Mouse (Mus musculus): ENCODE data around the gene Glis3. TPM values are rescaled to one million over a fixed set of nuclear protein-coding genes. Genes with fewer than 3 reads are reported as not detected.

Gene Glis3
- polyA plus RNA-seq, 1 experiment, result 31.6 TPM

DNA sequence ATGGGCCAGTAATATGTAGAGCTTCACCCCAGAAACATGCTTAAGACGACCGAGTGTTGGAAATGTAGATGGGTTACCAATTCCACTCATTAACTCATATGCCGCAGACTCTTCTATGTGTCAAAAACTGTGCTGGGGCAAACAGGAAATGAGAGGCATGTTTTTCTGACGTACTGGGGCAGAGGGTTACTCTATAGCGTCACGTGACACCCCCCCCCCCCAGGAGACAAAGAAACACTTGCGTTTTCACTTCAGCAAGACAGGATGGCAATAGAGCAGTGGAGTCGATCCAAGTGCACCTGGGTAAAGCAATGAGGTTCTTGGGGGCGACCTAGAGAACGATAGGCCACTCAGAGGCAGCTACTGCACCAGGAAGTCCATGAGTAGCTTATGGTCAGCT lies 67.6 kb downstream of the Glis3 start:
- Histone ChIP-seq H3K4me3 (ENCODE audit: insufficient read depth, low read length) (no peak overlapping the region), H3K27ac (ENCODE audit: insufficient read depth, low read length) (no peak overlapping the region), H3K4me1 (ENCODE audit: control insufficient read depth, insufficient read depth, low read length) (peaks cover 2% of the 10 kb centered on the region)
- no peak for TF ChIP-seq CTCF (IDR thresholded peaks at IDR 0.05; ENCODE audit: borderline replicate concordance, insufficient read depth, low read length)
- TF ChIP-seq POLR2A (IDR thresholded peaks at IDR 0.05; ENCODE audit: low read depth, low read length), result no peak

DNA sequence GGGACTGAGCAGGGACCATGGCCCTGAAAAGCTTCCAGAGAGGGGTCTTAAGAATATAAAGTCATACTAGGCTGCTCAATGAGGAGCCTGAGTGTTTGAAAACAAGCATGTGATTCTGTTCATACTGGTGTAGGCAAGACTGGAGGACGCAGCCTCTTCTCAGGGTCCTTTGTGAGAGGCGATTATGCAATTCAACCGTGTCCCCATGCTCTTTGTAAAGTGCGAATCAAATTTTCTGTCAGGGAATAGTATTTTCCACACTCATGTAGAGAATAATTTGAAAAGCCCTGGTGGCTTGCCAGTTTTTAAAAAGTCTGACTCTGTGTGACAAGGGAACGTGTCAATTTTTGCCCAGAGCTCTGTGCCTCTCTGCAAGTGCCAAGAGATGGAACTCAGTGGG lies 71.1 kb downstream of the Glis3 start:
- H3K27ac ChIP-seq (ENCODE audit: insufficient read depth, low read length), result peak overlapping the region; percentile 27; the same call in 1 of the 2 replicates
- H3K4me3 ChIP-seq (ENCODE audit: insufficient read depth, low read length), result no peak overlapping the region
- TF ChIP-seq POLR2A (IDR thresholded peaks at IDR 0.05; ENCODE audit: low read depth, low read length) (no peak), CTCF (IDR thresholded peaks at IDR 0.05; ENCODE audit: borderline replicate concordance, insufficient read depth, low read length) (no peak)
- H3K4me1 ChIP-seq (ENCODE audit: control insufficient read depth, insufficient read depth, low read length), result peaks cover 2% of the 10 kb centered on the region; the same call in 1 of the 2 replicates

DNA sequence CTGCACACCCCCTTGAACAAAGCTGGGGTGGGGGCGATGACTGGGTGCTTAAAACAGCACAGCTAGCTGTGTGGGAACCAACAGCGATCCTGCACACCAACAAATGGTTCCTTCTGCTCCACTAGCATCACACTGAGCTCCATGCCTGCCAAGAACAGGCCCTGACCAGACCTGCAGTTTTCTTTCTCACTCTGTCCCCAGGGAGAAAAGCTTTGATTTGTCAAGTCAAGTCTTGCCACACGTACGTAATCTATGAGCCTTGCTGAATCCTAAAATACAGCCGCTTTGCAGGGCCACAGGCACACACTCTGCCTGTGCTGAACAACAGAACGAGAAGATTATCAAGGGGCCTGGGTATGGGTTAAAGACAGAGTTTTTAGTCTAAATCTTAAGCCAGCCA lies 71.6 kb downstream of the Glis3 start:
- no peak overlapping the region for H3K4me3 ChIP-seq (ENCODE audit: insufficient read depth, low read length)
- H3K27ac ChIP-seq (ENCODE audit: insufficient read depth, low read length), result peak overlapping the region; percentile 27
- no peak for TF ChIP-seq POLR2A (IDR thresholded peaks at IDR 0.05; ENCODE audit: low read depth, low read length)
- TF ChIP-seq CTCF (IDR thresholded peaks at IDR 0.05; ENCODE audit: borderline replicate concordance, insufficient read depth, low read length), result no peak
- peaks cover 2% of the 10 kb centered on the region; the same call in 1 of the 2 replicates for H3K4me1 ChIP-seq (ENCODE audit: control insufficient read depth, insufficient read depth, low read length)

DNA sequence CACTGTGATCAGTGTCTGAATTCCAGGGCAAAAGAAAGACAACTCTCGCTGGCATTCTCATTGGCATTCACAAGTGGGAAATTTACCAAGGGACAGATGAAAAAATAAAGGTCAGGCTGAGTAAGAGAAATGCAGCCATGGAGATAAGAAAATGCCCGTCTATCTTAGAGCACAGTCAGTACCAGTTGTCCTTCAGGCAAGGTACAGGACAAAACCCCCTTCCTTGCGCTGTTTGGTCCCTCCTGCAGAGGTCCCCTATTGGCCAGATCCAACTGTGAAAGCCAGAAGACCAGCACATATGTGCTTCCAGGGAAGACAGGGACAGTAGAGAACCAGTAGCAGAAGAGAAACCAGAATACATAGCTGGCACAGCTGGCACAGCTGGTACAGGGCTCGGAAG lies 79.0 kb downstream of the Glis3 start:
- no peak overlapping the region for H3K27ac ChIP-seq (ENCODE audit: insufficient read depth, low read length)
- TF ChIP-seq CTCF (IDR thresholded peaks at IDR 0.05; ENCODE audit: borderline replicate concordance, insufficient read depth, low read length), result no peak
- no peak for TF ChIP-seq POLR2A (IDR thresholded peaks at IDR 0.05; ENCODE audit: low read depth, low read length)

DNA sequence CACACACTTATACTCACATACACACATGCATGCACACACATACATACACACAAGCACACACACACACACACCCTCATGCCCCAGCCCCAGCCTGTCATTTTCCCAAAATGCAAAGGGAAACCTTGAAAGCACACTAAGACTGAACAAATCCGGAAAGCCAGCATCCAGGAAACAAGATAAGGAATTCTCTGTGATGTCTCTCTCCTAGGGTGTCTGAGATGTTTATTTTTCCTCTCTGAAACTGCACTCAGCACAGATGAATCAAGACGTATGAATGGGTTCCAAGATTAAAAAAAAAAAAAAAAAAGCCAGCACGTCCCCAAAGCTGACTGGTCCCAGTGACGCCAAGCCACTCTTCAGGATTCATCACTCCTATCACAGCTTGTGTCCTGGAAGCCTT lies 85.7 kb downstream of the Glis3 start:
- Histone ChIP-seq H3K4me1 (ENCODE audit: control insufficient read depth, insufficient read depth, low read length) (peaks cover 14% of the 10 kb centered on the region), H3K27ac (ENCODE audit: insufficient read depth, low read length) (peak overlapping the region; percentile 30; the same call in 1 of the 2 replicates), H3K4me3 (ENCODE audit: insufficient read depth, low read length) (no peak overlapping the region)
- TF ChIP-seq CTCF (IDR thresholded peaks at IDR 0.05; ENCODE audit: borderline replicate concordance, insufficient read depth, low read length), result no peak
- no peak for TF ChIP-seq POLR2A (IDR thresholded peaks at IDR 0.05; ENCODE audit: low read depth, low read length)

More for the DNA sequence above, 79.0 kb downstream of the Glis3 start:
- no peak overlapping the region for H3K4me3 ChIP-seq (ENCODE audit: insufficient read depth, low read length)
- no peaks in the 10 kb centered on the region for H3K4me1 ChIP-seq (ENCODE audit: control insufficient read depth, insufficient read depth, low read length)

DNA sequence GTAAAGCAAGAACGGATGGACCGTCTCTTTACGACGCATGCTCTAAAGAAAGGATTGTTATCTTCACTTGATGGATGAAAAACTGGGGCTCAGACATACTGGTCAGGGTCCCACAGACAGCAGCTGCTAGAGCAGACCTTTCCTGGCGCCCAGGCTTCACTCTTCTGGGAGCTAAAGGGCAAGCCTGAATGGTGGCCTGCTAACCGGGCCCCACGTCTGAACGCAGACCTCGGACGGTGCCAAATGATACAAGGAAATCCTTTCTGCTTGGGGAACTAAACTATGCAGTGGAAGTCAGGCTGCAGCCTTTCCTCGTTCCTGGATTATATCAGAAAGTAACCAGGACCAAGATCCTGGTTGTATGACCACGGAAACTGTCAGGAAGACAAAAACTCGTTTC lies 86.9 kb downstream of the Glis3 start:
- H3K4me1 ChIP-seq (ENCODE audit: control insufficient read depth, insufficient read depth, low read length), result peaks cover 20% of the 10 kb centered on the region
- H3K27ac ChIP-seq (ENCODE audit: insufficient read depth, low read length), result peak overlapping the region; percentile 97
- TF ChIP-seq CTCF (IDR thresholded peaks at IDR 0.05; ENCODE audit: borderline replicate concordance, insufficient read depth, low read length) (no peak), POLR2A (IDR thresholded peaks at IDR 0.05; ENCODE audit: low read depth, low read length) (no peak)
- no peak overlapping the region for H3K4me3 ChIP-seq (ENCODE audit: insufficient read depth, low read length)

DNA sequence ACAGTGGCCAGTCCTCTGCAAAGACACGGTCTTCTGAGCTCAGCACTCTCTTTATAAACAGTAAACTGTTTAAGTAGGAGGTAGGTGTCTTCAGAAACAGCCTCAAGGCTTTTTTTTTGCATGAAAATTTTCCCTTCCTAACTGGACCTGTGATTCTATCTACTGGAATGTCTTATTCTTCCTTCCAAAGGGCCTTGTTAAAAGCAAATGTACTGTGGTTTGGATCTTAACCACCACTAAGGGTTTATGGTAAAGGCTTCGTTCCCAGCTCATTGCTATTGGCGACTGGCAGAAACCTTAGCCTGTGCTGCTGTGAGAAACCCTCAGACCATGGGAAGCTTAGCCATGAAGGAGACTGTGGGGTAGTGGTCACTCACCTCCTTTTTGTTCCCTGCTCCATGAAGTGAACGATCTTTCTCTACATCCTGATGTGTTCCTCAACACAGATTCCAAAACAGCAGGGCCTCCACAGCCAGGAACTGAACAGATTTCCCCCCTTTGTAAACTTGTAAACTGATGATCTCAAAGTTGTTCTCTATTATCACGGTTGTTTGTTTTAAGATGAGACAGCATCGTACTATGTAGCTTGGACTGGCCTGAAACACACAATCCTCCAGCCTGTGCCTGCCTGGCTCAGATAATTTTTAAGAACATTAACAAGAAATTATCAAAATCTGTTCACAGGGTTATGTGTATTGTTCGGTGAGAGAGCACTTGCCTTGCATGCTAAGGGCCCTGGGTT lies 88.0 kb downstream of the Glis3 start:
- peaks cover 22% of the 10 kb centered on the region for H3K4me1 ChIP-seq (ENCODE audit: control insufficient read depth, insufficient read depth, low read length)
- peak overlapping the region; percentile 97 for H3K27ac ChIP-seq (ENCODE audit: insufficient read depth, low read length)
- TF ChIP-seq POLR2A (IDR thresholded peaks at IDR 0.05; ENCODE audit: low read depth, low read length), result no peak
- no peak for TF ChIP-seq CTCF (IDR thresholded peaks at IDR 0.05; ENCODE audit: borderline replicate concordance, insufficient read depth, low read length)
- H3K4me3 ChIP-seq (ENCODE audit: insufficient read depth, low read length), result no peak overlapping the region

DNA sequence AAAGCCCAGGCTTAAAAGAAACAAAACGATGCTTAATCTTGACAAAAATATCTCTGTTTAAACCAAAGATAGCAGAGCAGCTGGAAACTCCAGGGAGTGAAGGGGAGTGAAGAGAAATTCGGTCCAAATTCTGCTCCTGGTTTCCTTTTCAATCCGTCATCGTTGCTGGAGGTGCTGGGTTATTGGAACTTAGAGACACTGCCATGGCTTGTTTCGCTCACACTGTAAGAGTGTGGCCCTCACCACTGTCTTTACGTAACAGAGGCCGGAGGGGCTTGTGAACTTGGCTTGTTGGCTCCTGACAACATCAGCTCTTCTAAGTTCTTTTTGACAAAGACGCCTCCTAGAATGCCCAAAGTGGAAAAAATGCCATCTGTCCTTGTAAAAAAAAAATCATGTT lies 99.4 kb downstream of the Glis3 start:
- Histone ChIP-seq H3K4me3 (ENCODE audit: insufficient read depth, low read length) (no peak overlapping the region), H3K4me1 (ENCODE audit: control insufficient read depth, insufficient read depth, low read length) (0 out of 2 replicates have a peak, but pooled peaks cover 2% of the 10 kb centered on the region), H3K27ac (ENCODE audit: insufficient read depth, low read length) (no peak overlapping the region)
- TF ChIP-seq CTCF (IDR thresholded peaks at IDR 0.05; ENCODE audit: borderline replicate concordance, insufficient read depth, low read length) (no peak), POLR2A (IDR thresholded peaks at IDR 0.05; ENCODE audit: low read depth, low read length) (no peak)

DNA sequence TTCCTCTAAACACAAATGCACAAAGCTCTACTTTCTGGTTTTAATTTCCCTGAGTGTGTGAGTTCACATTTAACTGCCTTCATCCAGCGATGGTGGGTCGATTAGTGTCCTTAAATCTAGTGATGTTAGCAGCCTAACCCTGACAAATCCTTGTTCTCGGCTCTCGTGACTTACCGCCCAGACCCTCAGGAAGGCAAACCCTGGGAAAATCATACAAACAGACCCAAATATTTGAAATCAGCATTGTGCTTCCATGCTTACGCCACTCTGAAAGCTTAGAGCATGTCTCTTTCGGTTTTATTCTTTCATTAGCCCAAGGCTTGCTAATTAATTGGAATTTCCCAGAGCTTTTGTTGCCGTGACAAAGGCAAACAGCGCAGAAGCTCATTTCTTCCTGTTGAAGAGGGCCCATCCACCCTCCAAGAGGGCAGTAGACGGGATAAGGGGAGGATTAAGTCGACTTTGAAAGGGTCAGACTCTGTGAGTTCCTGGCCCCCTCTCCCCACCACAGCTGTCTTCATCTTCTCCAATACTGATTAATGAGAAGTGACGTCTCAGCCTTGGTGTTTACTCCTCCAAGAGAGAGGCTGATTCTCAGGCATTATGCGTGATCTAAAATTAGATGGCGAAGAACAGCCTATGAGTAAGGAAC lies 100.0 kb downstream of the Glis3 start:
- H3K4me3 ChIP-seq (ENCODE audit: insufficient read depth, low read length), result no peak overlapping the region
- 0 out of 2 replicates have a peak, but pooled peaks cover 2% of the 10 kb centered on the region for H3K4me1 ChIP-seq (ENCODE audit: control insufficient read depth, insufficient read depth, low read length)
- TF ChIP-seq POLR2A (IDR thresholded peaks at IDR 0.05; ENCODE audit: low read depth, low read length) (no peak), CTCF (IDR thresholded peaks at IDR 0.05; ENCODE audit: borderline replicate concordance, insufficient read depth, low read length) (no peak)
- no peak overlapping the region for H3K27ac ChIP-seq (ENCODE audit: insufficient read depth, low read length)

DNA sequence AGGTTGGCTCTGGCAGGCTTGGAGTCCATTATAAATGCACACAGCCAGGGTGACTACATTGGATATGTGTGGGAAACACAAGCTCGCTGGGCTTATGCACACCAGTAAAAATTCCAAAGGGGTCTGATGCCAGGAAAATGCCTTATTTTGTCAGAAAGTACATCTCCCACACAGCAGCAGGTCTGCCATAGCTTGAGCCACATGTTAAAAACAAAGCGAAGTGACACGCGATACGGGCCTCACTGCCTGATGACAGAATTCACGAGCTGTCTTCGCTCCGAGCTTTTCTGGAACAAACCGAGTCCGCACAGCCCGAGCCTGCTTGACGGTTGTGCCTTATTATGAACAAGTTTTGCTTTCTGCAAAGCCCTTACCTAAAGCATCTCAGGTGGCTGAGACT lies 102.9 kb downstream of the Glis3 start:
- no peak overlapping the region for H3K27ac ChIP-seq (ENCODE audit: insufficient read depth, low read length)
- H3K4me3 ChIP-seq (ENCODE audit: insufficient read depth, low read length), result no peak overlapping the region
- H3K4me1 ChIP-seq (ENCODE audit: control insufficient read depth, insufficient read depth, low read length), result 0 out of 2 replicates have a peak, but pooled peaks cover 2% of the 10 kb centered on the region
- no peak for TF ChIP-seq POLR2A (IDR thresholded peaks at IDR 0.05; ENCODE audit: low read depth, low read length)
- TF ChIP-seq CTCF (IDR thresholded peaks at IDR 0.05; ENCODE audit: borderline replicate concordance, insufficient read depth, low read length), result no peak
